Mouse (Mus musculus) forebrain, embryonic 14.5 days (tissue): ENCODE measurements at regions not wholly inside any gene's neighbourhood (a gene's known extent, or its start where the extent isn't known, plus 50 kb on each side); places are given as distances from the start of the nearest gene placed in this dataset.

Experiments
- ATAC-seq: fragments of 200-750 bp; cut with Nextera tagmentation; 2 replicates; pipeline ENCODE4 v1.8.0; 2017; ENCODE audit warnings: mild to moderate bottlenecking, moderate library complexity
- DNase-seq: peaks from one replicate; pipeline ENCODE4 v3.0.0-alpha.2; 2015; ENCODE audit warnings: low spot score
- H3K27ac ChIP-seq: fragments of 300-500 bp; sonication (generic); 2 replicates; pipeline ENCODE4 v1.5.1; 2014; ENCODE audit warnings: low read depth, mild to moderate bottlenecking, control low read depth, low read length, moderate library complexity
- H3K27me3 ChIP-seq: fragments of 300-500 bp; sonication (generic); replicated peaks from 2 replicates; pipeline ENCODE4 v1.6.1; 2014; ENCODE audit warnings: low read length, control low read depth, mixed read lengths; ENCODE audit not compliant: control insufficient read depth, insufficient read depth
- H3K36me3 ChIP-seq: fragments of 300-500 bp; sonication (generic); 2 replicates; pipeline ENCODE4 v1.6.1; 2014; ENCODE audit warnings: low read length, control low read depth; ENCODE audit not compliant: control insufficient read depth, insufficient read depth
- H3K4me1 ChIP-seq: fragments of 300-500 bp; sonication (generic); 2 replicates; pipeline ENCODE4 v1.6.1; 2014; ENCODE audit warnings: antibody characterized with exemption, low read length, control low read depth; ENCODE audit not compliant: control insufficient read depth, insufficient read depth
- H3K4me2 ChIP-seq: fragments of 300-500 bp; sonication (generic); 2 replicates; pipeline ENCODE4 v1.6.1; 2014; ENCODE audit warnings: mild to moderate bottlenecking, control low read depth, low read length
- H3K4me3 ChIP-seq: fragments of 300-500 bp; sonication (generic); 2 replicates; pipeline ENCODE4 v1.5.1; 2014; ENCODE audit warnings: low read depth, low read length, control low read depth
- H3K9ac ChIP-seq: fragments of 300-500 bp; sonication (generic); 2 replicates; pipeline ENCODE4 v1.6.1; 2014; ENCODE audit warnings: mild to moderate bottlenecking, low read length, control low read depth, moderate library complexity
- H3K9me3 ChIP-seq: fragments of 300-500 bp; sonication (generic); replicated peaks from 2 replicates; pipeline ENCODE4 v1.6.1; 2016; ENCODE audit warnings: low read length, control low read depth, mixed read lengths; ENCODE audit not compliant: control insufficient read depth
- WGBS: fragments of 180-500 bp; shearing (Covaris S2); extraction: QIAGEN DNeasy Blood & Tissue Kit; methylation state at CpG from one replicate; pipeline ENCODE4 v1.1.7; 2014; 5-methylcytosine and 5-hydroxymethylcytosine counted together

DNA sequence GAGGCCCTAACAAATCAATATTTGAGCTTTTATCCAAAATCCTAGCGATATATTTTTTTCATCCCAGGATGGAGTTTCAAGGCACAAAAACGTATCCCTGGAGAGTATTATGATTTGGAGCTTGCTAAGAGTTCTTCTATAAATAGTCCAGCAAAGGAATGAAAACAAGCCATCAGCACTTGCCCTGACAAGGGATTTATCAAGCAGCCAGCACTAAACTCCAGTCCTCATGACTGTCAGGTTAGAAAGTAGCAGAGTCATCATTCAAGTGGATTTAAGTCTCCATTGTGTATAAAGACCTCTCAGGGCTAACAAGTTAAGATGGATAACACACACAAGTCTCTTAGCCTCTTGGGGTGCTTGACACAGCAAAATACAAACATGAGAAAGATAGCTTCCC lies 148.6 kb upstream of the Ust start:
- Histone ChIP-seq H3K36me3 (no peaks in the 10 kb centered on the region), H3K4me2 (no peak overlapping the region), H3K27ac (no peak overlapping the region), H3K9ac (no peak overlapping the region), H3K9me3 (no peaks in the 10 kb centered on the region), H3K4me3 (no peak overlapping the region), H3K27me3 (no peaks in the 10 kb centered on the region), H3K4me1 (no peaks in the 10 kb centered on the region)
- DNase-seq (no peak), ATAC-seq (no peak)
- WGBS, result 84% methylated on average over 2 of the region's 2 CpGs

GRCm38 (mm10) chr10:8658934-8659294 lies 140.3 kb upstream of the Ust start:
- no peak overlapping the region for H3K9ac ChIP-seq
- 78% methylated on average over 3 of the region's 3 CpGs for WGBS
- no peak overlapping the region for H3K27ac ChIP-seq
- ATAC-seq (no peak), DNase-seq (no peak)
- H3K4me2 ChIP-seq, result no peak overlapping the region
- H3K4me1 ChIP-seq, result no peaks in the 10 kb centered on the region
- H3K36me3 ChIP-seq, result no peaks in the 10 kb centered on the region
- no peaks in the 10 kb centered on the region for H3K9me3 ChIP-seq
- no peaks in the 10 kb centered on the region for H3K27me3 ChIP-seq
- no peak overlapping the region for H3K4me3 ChIP-seq

DNA sequence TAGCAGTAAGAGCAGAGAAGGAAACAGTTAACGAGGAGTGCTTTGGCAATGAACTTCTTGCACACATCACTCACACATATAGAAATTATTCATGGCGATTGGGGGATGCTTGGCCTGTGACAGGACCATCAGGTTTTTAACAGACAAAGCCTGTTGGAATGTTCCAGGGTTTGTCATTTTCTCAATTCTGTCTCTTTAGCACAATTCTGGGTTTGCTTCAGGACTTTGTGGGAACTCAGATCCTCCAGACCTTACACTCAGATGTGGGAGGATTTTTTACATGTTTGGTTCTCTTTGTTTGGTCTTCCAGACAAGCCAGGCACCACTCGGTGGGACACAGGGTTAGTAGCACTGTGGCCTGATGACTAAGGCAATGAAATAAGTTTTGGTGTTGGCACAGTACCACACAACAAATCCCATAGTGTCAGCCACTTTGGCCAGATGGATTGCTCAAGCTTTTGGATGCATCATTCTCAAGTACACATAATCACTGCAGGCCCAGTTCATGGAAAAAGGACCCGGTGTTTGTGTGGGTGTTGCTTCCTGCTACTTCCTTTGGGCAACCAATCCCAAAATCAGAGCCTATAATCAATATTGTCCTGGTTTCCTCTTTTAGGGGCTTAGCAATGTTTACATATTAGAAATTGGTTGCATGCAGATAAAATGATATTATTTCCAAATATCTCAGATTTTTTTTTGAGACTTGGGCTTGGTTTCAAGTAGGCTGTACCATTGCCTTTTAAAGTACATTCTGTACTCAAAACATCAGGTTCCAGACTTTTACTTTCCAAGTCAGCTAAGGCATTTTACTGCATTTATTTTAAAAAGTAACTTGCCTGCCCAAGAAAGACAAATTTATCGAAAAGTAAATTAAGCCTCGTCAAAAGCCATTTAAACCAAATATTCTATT lies 139.7 kb upstream of the Ust start:
- ATAC-seq (no peak), DNase-seq (no peak)
- H3K4me2 ChIP-seq, result no peak overlapping the region
- WGBS, result 85% methylated on average over 6 of the region's 6 CpGs
- no peaks in the 10 kb centered on the region for H3K4me1 ChIP-seq
- no peaks in the 10 kb centered on the region for H3K9me3 ChIP-seq
- no peaks in the 10 kb centered on the region for H3K27me3 ChIP-seq
- H3K27ac ChIP-seq, result no peak overlapping the region
- no peak overlapping the region for H3K9ac ChIP-seq
- no peak overlapping the region for H3K4me3 ChIP-seq
- H3K36me3 ChIP-seq, result no peaks in the 10 kb centered on the region

DNA sequence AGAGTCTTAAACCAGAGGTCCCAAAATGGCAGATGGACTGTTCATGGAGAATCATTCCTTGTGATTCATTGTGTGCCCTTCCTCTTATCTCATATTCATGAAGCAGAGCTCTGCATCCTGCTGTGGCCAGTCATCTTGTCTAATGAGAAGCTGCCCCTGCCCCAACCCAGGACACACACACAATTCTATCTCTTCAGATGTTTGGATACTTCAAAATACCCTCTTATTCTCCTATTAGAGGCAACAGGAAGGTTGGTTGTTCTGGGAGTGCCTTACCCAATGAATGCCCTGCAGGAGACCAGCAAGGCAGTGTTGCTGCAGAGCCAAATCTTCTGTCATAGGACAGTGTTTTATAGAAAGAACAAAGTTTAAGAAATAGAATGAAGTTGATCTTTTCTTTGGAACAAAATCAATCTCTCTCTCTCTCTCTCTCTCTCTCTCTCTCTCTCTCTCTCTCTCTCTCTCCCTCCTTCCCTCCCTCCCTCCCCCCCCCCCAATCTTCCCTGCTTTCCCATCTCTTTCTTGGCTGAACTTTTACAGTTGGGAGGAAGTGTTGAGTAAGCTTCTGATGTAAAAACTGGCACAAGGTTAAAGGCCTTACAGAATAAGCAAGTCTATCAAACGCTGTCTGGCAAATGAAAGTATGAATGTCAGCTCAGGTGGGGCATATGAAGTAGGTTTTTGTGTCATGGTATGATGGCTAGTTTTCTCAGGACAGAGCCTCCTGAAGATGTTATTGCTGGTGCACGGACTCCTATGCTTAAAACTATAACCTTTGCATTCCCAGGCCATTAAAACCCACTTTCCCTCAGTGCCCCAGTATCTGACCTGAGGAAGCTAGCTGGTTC lies 138.8 kb upstream of the Ust start:
- no peak for ATAC-seq
- no peak overlapping the region for H3K4me3 ChIP-seq
- no peaks in the 10 kb centered on the region for H3K9me3 ChIP-seq
- H3K27me3 ChIP-seq, result no peaks in the 10 kb centered on the region
- no peak overlapping the region for H3K27ac ChIP-seq
- 86% methylated on average over 2 of the region's 2 CpGs for WGBS
- no peak overlapping the region for H3K4me2 ChIP-seq
- H3K36me3 ChIP-seq, result no peaks in the 10 kb centered on the region
- no peak for DNase-seq
- H3K9ac ChIP-seq, result no peak overlapping the region
- no peaks in the 10 kb centered on the region for H3K4me1 ChIP-seq

GRCm38 (mm10) chr10:8653651-8654050 lies 135.0 kb upstream of the Ust start:
- DNase-seq, result no peak
- WGBS, result 92% methylated on average over 3 of the region's 3 CpGs

DNA sequence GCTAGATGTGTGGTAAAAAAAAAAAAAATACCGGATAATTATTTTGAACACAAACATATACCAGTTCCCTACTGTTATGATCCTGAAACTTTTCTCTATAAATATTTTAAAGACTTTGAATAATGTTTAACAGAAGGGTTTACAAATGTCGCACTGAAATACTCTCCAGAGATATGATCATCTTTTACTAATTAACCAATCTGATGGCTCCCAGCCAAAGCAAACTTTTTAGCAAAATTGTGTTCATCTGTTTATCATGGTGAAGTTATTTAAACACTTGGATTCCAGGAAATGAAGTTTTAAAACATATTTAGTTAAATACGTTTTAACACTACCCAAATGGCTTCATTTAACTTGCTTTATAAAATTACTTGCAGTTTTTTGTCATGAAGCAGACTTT lies 123.6 kb upstream of the Ust start:
- Histone ChIP-seq H3K27me3 (no peaks in the 10 kb centered on the region), H3K4me1 (no peaks in the 10 kb centered on the region), H3K36me3 (no peaks in the 10 kb centered on the region), H3K4me2 (no peak overlapping the region), H3K9me3 (no peaks in the 10 kb centered on the region), H3K27ac (no peak overlapping the region), H3K9ac (no peak overlapping the region), H3K4me3 (no peak overlapping the region)
- no peak for ATAC-seq
- no peak for DNase-seq
- WGBS, result 92% methylated on average over 3 of the region's 3 CpGs

More at GRCm38 (mm10) chr10:8653651-8654050, 135.0 kb upstream of the Ust start:
- Histone ChIP-seq H3K4me3 (no peak overlapping the region), H3K36me3 (no peaks in the 10 kb centered on the region), H3K4me2 (no peak overlapping the region), H3K27ac (no peak overlapping the region), H3K9ac (no peak overlapping the region), H3K4me1 (no peaks in the 10 kb centered on the region), H3K9me3 (no peaks in the 10 kb centered on the region), H3K27me3 (no peaks in the 10 kb centered on the region)
- no peak for ATAC-seq

DNA sequence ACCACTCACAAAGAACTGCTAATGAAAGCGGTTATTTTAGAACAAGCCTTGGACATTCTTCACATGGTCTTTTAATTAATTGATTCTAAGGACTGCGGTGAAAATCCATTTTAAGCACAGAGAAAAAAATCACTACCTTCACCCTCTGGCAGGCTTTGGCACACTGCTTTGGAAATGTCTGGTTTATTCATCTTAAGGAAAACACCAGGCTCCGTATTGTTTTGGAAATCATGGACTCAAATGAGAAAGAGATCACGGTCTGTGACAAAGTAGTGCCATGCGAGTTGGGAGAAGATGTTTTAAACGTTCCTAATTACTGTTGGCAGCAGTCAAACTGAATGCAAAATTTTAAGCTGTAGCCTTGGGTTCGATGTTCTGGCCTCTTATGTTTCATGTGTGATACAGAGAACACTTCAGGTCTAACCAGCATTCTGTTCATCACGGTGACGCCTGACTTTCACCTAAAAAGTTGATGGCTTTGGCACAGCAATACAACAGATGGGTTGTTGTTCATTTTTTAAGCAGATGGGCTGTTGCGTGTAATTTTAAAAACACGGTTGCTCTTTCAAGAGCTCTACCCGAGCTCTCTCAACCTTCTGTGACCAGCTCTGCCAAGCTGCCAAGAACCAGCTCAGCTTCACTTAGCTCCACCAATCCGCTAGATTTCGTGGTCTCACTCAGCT lies 105.7 kb upstream of the Ust start:
- Histone ChIP-seq H3K9ac (no peak overlapping the region), H3K36me3 (no peaks in the 10 kb centered on the region), H3K4me3 (no peak overlapping the region), H3K27me3 (no peaks in the 10 kb centered on the region), H3K4me2 (no peak overlapping the region), H3K4me1 (no peaks in the 10 kb centered on the region), H3K27ac (no peak overlapping the region), H3K9me3 (no peaks in the 10 kb centered on the region)
- DNase-seq (peak; percentile 84), ATAC-seq (peak; percentile 87)
- 46% methylated on average over 14 of the region's 14 CpGs for WGBS

DNA sequence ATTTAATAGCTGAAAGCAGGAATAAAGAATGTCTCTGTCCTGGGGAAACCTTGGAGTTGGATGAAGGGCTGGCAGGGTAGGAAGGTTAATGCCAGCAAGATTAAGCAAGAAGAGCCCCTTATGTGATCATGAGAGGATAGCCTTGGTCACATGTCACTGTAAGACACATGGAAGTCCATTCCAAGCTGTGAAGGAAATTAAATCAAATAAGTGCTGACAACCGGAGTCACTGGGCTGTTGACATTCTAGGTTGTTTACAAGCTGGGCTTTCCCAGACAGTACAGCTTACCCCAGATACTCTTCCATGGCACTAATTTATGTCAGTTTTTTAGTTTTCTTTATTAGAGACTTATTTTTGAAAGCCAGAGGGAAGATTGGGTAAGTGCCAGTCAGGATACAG lies 100.1 kb upstream of the Ust start:
- H3K36me3 ChIP-seq, result no peaks in the 10 kb centered on the region
- WGBS, result 97% methylated on average over 1 of the region's 1 CpGs
- DNase-seq, result no peak
- no peak for ATAC-seq
- no peak overlapping the region for H3K4me2 ChIP-seq
- H3K4me1 ChIP-seq, result no peaks in the 10 kb centered on the region
- no peak overlapping the region for H3K9ac ChIP-seq
- no peak overlapping the region for H3K27ac ChIP-seq
- H3K27me3 ChIP-seq, result no peaks in the 10 kb centered on the region
- no peak overlapping the region for H3K4me3 ChIP-seq
- no peaks in the 10 kb centered on the region for H3K9me3 ChIP-seq
